Mouse (Mus musculus) CH12.LX (cell line): ENCODE measurements around the gene Prkce. TPM values are rescaled to one million over a fixed set of nuclear protein-coding genes. Genes with fewer than 3 reads are reported as not detected.

Source experiments
- DNase-seq: peaks from one replicate; pipeline ENCODE4 v3.0.0-alpha.2; 2013; ENCODE audit errors: extremely low read depth
- H3K27ac ChIP-seq: 2 replicates; pipeline ENCODE4 v1.5.1; 2012; ENCODE audit warnings: low read depth, mild to moderate bottlenecking, control low read depth, moderate library complexity; ENCODE audit not compliant: insufficient read depth
- H3K27me3 ChIP-seq: replicated peaks from 2 replicates; pipeline ENCODE3; 2012; ENCODE audit warnings: inconsistent platforms
- H3K36me3 ChIP-seq, 2 experiments: replicated peaks in 1 of 2; 2 replicates each; pipeline versions ENCODE3 to v1.6.1; 2012; ENCODE audit warnings: inconsistent platforms in 1 of 2, low read length in 1 of 2, mild to moderate bottlenecking in 1 of 2, mixed read lengths in 1 of 2, moderate library complexity in 1 of 2; ENCODE audit not compliant: control insufficient read depth in 1 of 2, insufficient read depth in 1 of 2
- H3K4me1 ChIP-seq, 2 experiments: 2 replicates each; pipeline ENCODE4 v1.6.1; 2012; ENCODE audit warnings: inconsistent platforms in 1 of 2, moderate library complexity in 1 of 2; ENCODE audit not compliant: insufficient read depth in 2 of 2, control insufficient read depth in 1 of 2
- H3K4me2 ChIP-seq: 2 replicates; pipeline ENCODE4 v1.6.1; 2012; ENCODE audit warnings: low read depth, mild to moderate bottlenecking, control low read depth; ENCODE audit not compliant: poor library complexity, insufficient read depth, severe bottlenecking
- H3K4me3 ChIP-seq, 3 experiments: fragments of 150-350 bp in 1 of 3; sonication (generic) in 1 of 3; replicated peaks in 1 of 3; 2 replicates each; pipeline versions ENCODE3 to v1.5.1; 2011 to 2012; ENCODE audit warnings: low read depth in 2 of 3, low read length in 2 of 3, mild to moderate bottlenecking in 2 of 3, moderate library complexity in 2 of 3, control low read depth in 1 of 3, improper control_type of control experiment in 1 of 3, inconsistent platforms in 1 of 3, mixed read lengths in 1 of 3; ENCODE audit not compliant: poor library complexity in 1 of 3
- H3K79me2 ChIP-seq: replicated peaks from 2 replicates; pipeline ENCODE4 v1.6.1; 2012; ENCODE audit warnings: mild to moderate bottlenecking, moderate library complexity; ENCODE audit not compliant: control insufficient read depth, poor library complexity, insufficient read depth, severe bottlenecking; ENCODE audit errors: extremely low read depth
- H3K9ac ChIP-seq: 2 replicates; pipeline ENCODE4 v1.6.1; 2012; ENCODE audit warnings: low read depth, mild to moderate bottlenecking, control low read depth, moderate library complexity; ENCODE audit not compliant: insufficient read depth
- H3K9me3 ChIP-seq: replicated peaks from 2 replicates; pipeline ENCODE3; 2012; ENCODE audit warnings: low read length, inconsistent platforms, mixed read lengths
- BHLHE40 ChIP-seq: IDR thresholded peaks from 2 replicates; pipeline ENCODE4 v1.6.1; 2011; ENCODE audit warnings: mild to moderate bottlenecking, low read depth, low read length, improper control_type of control experiment
- CHD1 ChIP-seq: IDR thresholded peaks from 2 replicates; pipeline ENCODE4 v1.6.1; 2012; ENCODE audit warnings: low read depth, low read length, improper control_type of control experiment, inconsistent platforms
- CHD2 ChIP-seq: IDR thresholded peaks from 2 replicates; pipeline ENCODE4 v1.6.1; 2011; ENCODE audit warnings: low read length, improper control_type of control experiment
- CTCF ChIP-seq, 2 experiments: IDR thresholded peaks in 1 of 2; conservative IDR thresholded peaks in 1 of 2; 2 replicates each; pipeline ENCODE4 v1.5.1; 2011 to 2012; ENCODE audit warnings: low read depth in 2 of 2, low read length in 2 of 2, improper control_type of control experiment in 1 of 2, inconsistent platforms in 1 of 2, mild to moderate bottlenecking in 1 of 2, moderate library complexity in 1 of 2
- E2F4 ChIP-seq: IDR thresholded peaks from 2 replicates; pipeline ENCODE4 v1.6.1; 2011; ENCODE audit warnings: low read depth, low read length, improper control_type of control experiment; ENCODE audit not compliant: insufficient replicate concordance
- ELF1 ChIP-seq: IDR thresholded peaks from 2 replicates; pipeline ENCODE4 v1.6.1; 2014; ENCODE audit warnings: low read depth, mild to moderate bottlenecking, inconsistent platforms, low read length, improper control_type of control experiment
- EP300 ChIP-seq: IDR thresholded peaks from 2 replicates; pipeline ENCODE4 v1.6.1; 2011; ENCODE audit warnings: low read length, improper control_type of control experiment
- ETS1 ChIP-seq: conservative IDR thresholded peaks from 2 replicates; pipeline ENCODE4 v1.6.1; 2012; ENCODE audit warnings: low read depth, mild to moderate bottlenecking, inconsistent platforms, low read length, improper control_type of control experiment, moderate library complexity
- GABPA ChIP-seq: IDR thresholded peaks from 2 replicates; pipeline ENCODE4 v1.6.1; 2012; ENCODE audit warnings: low read depth, low read length, improper control_type of control experiment, inconsistent platforms; ENCODE audit not compliant: insufficient replicate concordance
- HCFC1 ChIP-seq: IDR thresholded peaks from 2 replicates; pipeline ENCODE4 v1.6.1; 2012; ENCODE audit warnings: low read depth, mild to moderate bottlenecking, inconsistent platforms, low read length, improper control_type of control experiment
- JUN ChIP-seq: IDR thresholded peaks from 2 replicates; pipeline ENCODE4 v1.6.1; 2011; ENCODE audit warnings: low read depth, mild to moderate bottlenecking, low read length, improper control_type of control experiment, moderate library complexity; ENCODE audit not compliant: insufficient read depth
- KAT2A ChIP-seq: IDR thresholded peaks from 2 replicates; pipeline ENCODE4 v1.6.1; 2012; ENCODE audit warnings: low read length, improper control_type of control experiment, inconsistent platforms; ENCODE audit not compliant: insufficient replicate concordance
- MAFK ChIP-seq: IDR thresholded peaks from 2 replicates; pipeline ENCODE4 v1.6.1; 2011; ENCODE audit warnings: low read length, improper control_type of control experiment; ENCODE audit not compliant: insufficient replicate concordance
- MAX ChIP-seq: IDR thresholded peaks from 2 replicates; pipeline ENCODE4 v1.6.1; 2011; ENCODE audit warnings: low read length, improper control_type of control experiment
- MEF2A ChIP-seq: IDR thresholded peaks from 2 replicates; pipeline ENCODE4 v1.6.1; 2014; ENCODE audit warnings: low read depth, mild to moderate bottlenecking, inconsistent platforms, low read length, improper control_type of control experiment, borderline replicate concordance
- MXI1 ChIP-seq: IDR thresholded peaks from 2 replicates; pipeline ENCODE4 v1.6.1; 2011; ENCODE audit warnings: mild to moderate bottlenecking, low read depth, low read length, improper control_type of control experiment
- MYC ChIP-seq: IDR thresholded peaks from 2 replicates; pipeline ENCODE4 v1.6.1; 2011; ENCODE audit warnings: low read depth, mild to moderate bottlenecking, improper control_type of control experiment, low read length
- NELFE ChIP-seq: IDR thresholded peaks from 2 replicates; pipeline ENCODE4 v1.6.1; 2011; ENCODE audit warnings: low read depth, low read length, improper control_type of control experiment
- NRF1 ChIP-seq: IDR thresholded peaks from 2 replicates; pipeline ENCODE4 v1.6.1; 2014; ENCODE audit warnings: low read depth, mild to moderate bottlenecking, inconsistent platforms, low read length, improper control_type of control experiment, moderate library complexity
- PAX5 ChIP-seq: IDR thresholded peaks from 2 replicates; pipeline ENCODE4 v1.6.1; 2012; ENCODE audit warnings: low read length, inconsistent platforms, mixed read lengths
- POLR2A ChIP-seq: IDR thresholded peaks from 2 replicates; pipeline ENCODE4 v1.6.1; 2011; ENCODE audit warnings: low read depth, mild to moderate bottlenecking, improper control_type of control experiment, low read length
- RCOR1 ChIP-seq: conservative IDR thresholded peaks from 2 replicates; pipeline ENCODE4 v1.6.1; 2012; ENCODE audit warnings: low read depth, mild to moderate bottlenecking, inconsistent platforms, low read length, improper control_type of control experiment
- SIN3A ChIP-seq: IDR thresholded peaks from 2 replicates; pipeline ENCODE4 v1.6.1; 2012; ENCODE audit warnings: low read length, improper control_type of control experiment, inconsistent platforms
- SMC3 ChIP-seq: IDR thresholded peaks from 2 replicates; pipeline ENCODE4 v1.6.1; 2011; ENCODE audit warnings: low read depth, low read length, improper control_type of control experiment
- TCF12 ChIP-seq: IDR thresholded peaks from 2 replicates; pipeline ENCODE4 v1.6.1; 2014; ENCODE audit warnings: low read depth, mild to moderate bottlenecking, inconsistent platforms, low read length, improper control_type of control experiment
- UBTF ChIP-seq: IDR thresholded peaks from 2 replicates; pipeline ENCODE4 v1.6.1; 2012; ENCODE audit warnings: low read depth, mild to moderate bottlenecking, inconsistent platforms, low read length, improper control_type of control experiment, moderate library complexity
- USF2 ChIP-seq: conservative IDR thresholded peaks from 2 replicates; pipeline ENCODE4 v1.6.1; 2011; ENCODE audit warnings: low read depth, low read length, improper control_type of control experiment
- ZC3H11A ChIP-seq: IDR thresholded peaks from 2 replicates; pipeline ENCODE4 v1.6.1; 2012; ENCODE audit warnings: low read depth, mild to moderate bottlenecking, inconsistent platforms, low read length, improper control_type of control experiment
- ZKSCAN1 ChIP-seq: IDR thresholded peaks from 2 replicates; pipeline ENCODE4 v1.6.1; 2012; ENCODE audit warnings: low read depth, inconsistent platforms, low read length, improper control_type of control experiment, borderline replicate concordance
- ZMIZ1 ChIP-seq: IDR thresholded peaks from 2 replicates; pipeline ENCODE4 v1.6.1; 2012; ENCODE audit warnings: low read depth, mild to moderate bottlenecking, inconsistent platforms, low read length, improper control_type of control experiment
- ZNF384 ChIP-seq: IDR thresholded peaks from 2 replicates; pipeline ENCODE4 v1.6.1; 2012; ENCODE audit warnings: low read depth, low read length, improper control_type of control experiment, inconsistent platforms
- dilution Hi-C: fragments of 300-500 bp; cut with MboI; formaldehyde crosslinking; loops from 2 replicates; pipeline ENCODE4 v1.14.3; 2020; ENCODE audit warnings: low sequenced_read_pairs; ENCODE audit not compliant: extremely low pct_unique_long_range_greater_than_20kb, extremely low pct_ligation_motif_present
- in situ Hi-C: fragments of 300-500 bp; cut with MboI; formaldehyde crosslinking; loops from 3 replicates; pipeline ENCODE4 v1.14.3; 2019; ENCODE audit warnings: low sequenced_read_pairs, low pct_ligation_motif_present, low pct_unique_long_range_greater_than_20kb, mixed read lengths
- polyA plus RNA-seq: library from polyadenylated mRNA; unstranded; fragments of >175 nt; gene quantifications from 2 replicates; pipeline ENCODE4 v1.2.1, GENCODE M21; 2012; ENCODE audit warnings: low read depth; ENCODE audit not compliant: insufficient read length
- total RNA-seq, 2 experiments: library from RNA; depleted of rRNA; stranded (reverse); fragments of 300-350 nt in 1 of 2; fragments of >200 nt in 1 of 2; gene quantifications; 2 replicates each; pipeline ENCODE4 v1.2.3; 2012 to 2014

Prkce gene
- total and polyA plus RNA-seq, 3 experiments = 4.1 to 13.2 (median 11.4) TPM

- peaks cover 0 to 4% of the 10 kb centered on the region in 2 experiments for H3K36me3 ChIP-seq
- H3K4me2 ChIP-seq = peak overlapping the region; percentile 39
- no peak for DNase-seq
- in situ Hi-C loops (loop anchor here (10.0 kb wide), 1 partner anchor 55 kb away; no protein-coding TSS in a partner anchor), dilution Hi-C loops (no loop called here)
- H3K79me2 ChIP-seq = no peaks in the 10 kb centered on the region; the same call in 1 of the 2 replicates
- no peaks in the 10 kb centered on the region for H3K9me3 ChIP-seq
- no peak overlapping the region for H3K4me3 ChIP-seq
- H3K27ac ChIP-seq = no peak overlapping the region; the same call in 1 of the 2 replicates
- peaks cover 42 to 94% of the 10 kb centered on the region in 2 experiments for H3K4me1 ChIP-seq
- TF ChIP-seq EP300 (peak; percentile 52), SMC3 (0 out of 2 replicates have a peak, but pooled peaks have one; percentile 4), ELF1 (no peak), MAFK (no peak)
- TF ChIP-seq, all 38 proteins: peak for 2
- Histone ChIP-seq H3K9ac (0 out of 2 replicates have a peak overlapping the region, but pooled peaks have one; percentile 0), H3K27me3 (no peaks in the 10 kb centered on the region)
Observed at GRCm38 (mm10) chr17:86379405-86380137, 212.0 kb downstream of the Prkce start.

- no peak for DNase-seq
- Histone ChIP-seq H3K27ac (no peak overlapping the region), H3K9ac (no peak overlapping the region), H3K4me1 (peaks cover 47 to 87% of the 10 kb centered on the region in 2 experiments), H3K27me3 (no peaks in the 10 kb centered on the region), H3K4me2 (no peak overlapping the region), H3K79me2 (no peaks in the 10 kb centered on the region; the same call in 1 of the 2 replicates), H3K9me3 (no peaks in the 10 kb centered on the region), H3K36me3 (peaks cover 0 to 12% of the 10 kb centered on the region in 2 experiments), H3K4me3 (no peak overlapping the region)
- in situ Hi-C loops (loop anchor here (10.0 kb wide), 1 partner anchor 53 kb away; no protein-coding TSS in a partner anchor), dilution Hi-C loops (no loop called here)
- TF ChIP-seq MEF2A (0 out of 2 replicates have a peak, but pooled peaks have one; percentile 24), MYC (no peak), CHD2 (no peak), SIN3A (no peak), UBTF (no peak), KAT2A (no peak), CHD1 (no peak), E2F4 (no peak), MAFK (no peak), RCOR1 (no peak), ELF1 (no peak), PAX5 (no peak), ZC3H11A (no peak), ETS1 (peak; percentile 71), TCF12 (no peak), HCFC1 (no peak), NELFE (no peak), ZKSCAN1 (no peak), GABPA (no peak), MXI1 (no peak), CTCF (conservative IDR thresholded peaks at IDR 0.05 in 1 of 2, IDR thresholded peaks at IDR 0.05 in 1 of 2; ENCODE audit: low read depth in 2 of 2, low read length in 2 of 2) (no peak), ZNF384 (no peak), JUN (no peak), MAX (no peak), NRF1 (no peak), ZMIZ1 (no peak), EP300 (peak; percentile 19; the same call in 1 of the 2 replicates), USF2 (no peak), BHLHE40 (peak; percentile 68), POLR2A (no peak)
Observed at GRCm38 (mm10) chr17:86381464-86381863, 213.9 kb downstream of the Prkce start.
